Mouse (Mus musculus) C2C12 (cell line): ENCODE measurements around the gene Zfyve1.

Experiments used
- CTCF ChIP-seq: IDR thresholded peaks from one replicate; pipeline ENCODE4 v1.5.1; 2011; ENCODE audit not compliant: control insufficient read depth, insufficient read depth, insufficient read length
- MAX ChIP-seq: IDR thresholded peaks from one replicate; pipeline ENCODE4 v1.6.1; 2011; ENCODE audit warnings: mild to moderate bottlenecking, control low read depth
- MYOG ChIP-seq: IDR thresholded peaks from one replicate; pipeline ENCODE4 v1.6.1; 2011; ENCODE audit not compliant: control insufficient read depth, insufficient read length; ENCODE audit errors: extremely low read depth
- USF1 ChIP-seq: IDR thresholded peaks from one replicate; pipeline ENCODE4 v1.6.1; 2011; ENCODE audit warnings: low read depth, mild to moderate bottlenecking, control low read depth, moderate library complexity

DNA sequence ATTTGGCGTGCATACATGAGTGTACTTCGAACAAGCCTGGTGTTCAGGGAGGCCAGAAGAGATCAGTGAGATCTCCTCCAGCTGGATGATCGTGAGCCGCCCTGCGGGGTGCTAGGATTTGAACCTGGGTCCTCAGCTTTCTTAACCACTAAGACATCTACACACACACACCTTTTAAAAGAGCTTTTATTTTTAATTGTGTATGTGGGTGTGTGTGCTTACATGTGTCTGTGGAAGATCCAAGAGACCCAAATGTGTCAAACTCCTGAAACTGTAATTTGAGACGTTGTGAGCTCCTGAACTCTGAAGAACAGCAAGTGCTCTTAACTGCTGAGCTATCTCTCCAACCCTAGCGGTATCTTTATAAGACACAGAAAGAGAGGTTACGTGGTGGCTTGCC lies 75.9 kb downstream of the Zfyve1 start:
- TF ChIP-seq CTCF: no peak
- no peak for TF ChIP-seq USF1
- TF ChIP-seq MAX: no peak
- no peak for TF ChIP-seq MYOG
